In genomic region chr2:94246851-94247471, GRCm38 (mm10) we compare ENCODE assay signal across 8 mouse cellular contexts.
DNase-seq lines count a peak whose midpoint lies in the region; ATAC-seq and TF ChIP-seq lines count a peak whose summit lies in the region.

No protein-coding gene starts in this region.

- no peaks in the 10 kb centered on the region for H3K36me3 ChIP-seq in limb, embryonic 12.5 days
- H3K36me3 ChIP-seq in limb, embryonic 10.5 days = no peaks in the 10 kb centered on the region
- no peaks in the 10 kb centered on the region for H3K36me3 ChIP-seq in hindbrain, embryonic 11.5 days (ENCODE audit: control insufficient read depth, insufficient read depth, low read length)
- no peaks in the 10 kb centered on the region for H3K36me3 ChIP-seq in stomach, postnatal 0 days (ENCODE audit: control insufficient read depth, insufficient read depth, low read length)

- peak overlapping the region; percentile 28 for H3K4me2 ChIP-seq in limb, embryonic 12.5 days
- peak overlapping the region; percentile 74 for H3K4me2 ChIP-seq in hindbrain, embryonic 11.5 days (replicated peaks; ENCODE audit: low read depth, low read length)
- H3K4me2 ChIP-seq in stomach, postnatal 0 days (replicated peaks; ENCODE audit: low read depth) = no peak overlapping the region

- H3K4me1 ChIP-seq in limb, embryonic 12.5 days (replicated peaks) = peaks cover 7% of the 10 kb centered on the region
- H3K4me1 ChIP-seq in limb, embryonic 10.5 days = peaks cover 16% of the 10 kb centered on the region
- H3K4me1 ChIP-seq in hindbrain, embryonic 11.5 days (replicated peaks; ENCODE audit: control insufficient read depth, insufficient read depth, low read length) = peaks cover 5% of the 10 kb centered on the region
- no peaks in the 10 kb centered on the region for H3K4me1 ChIP-seq in stomach, postnatal 0 days (replicated peaks; ENCODE audit: control insufficient read depth, insufficient read depth)

- H3K27me3 ChIP-seq in limb, embryonic 12.5 days = peaks cover 86% of the 10 kb centered on the region
- peaks cover 89% of the 10 kb centered on the region for H3K27me3 ChIP-seq in limb, embryonic 10.5 days (ENCODE audit: low read depth, poor library complexity, severe bottlenecking)
- H3K27me3 ChIP-seq in hindbrain, embryonic 11.5 days (ENCODE audit: control insufficient read depth, insufficient read depth, low read length) = peaks cover 49% of the 10 kb centered on the region
- H3K27me3 ChIP-seq in stomach, postnatal 0 days (ENCODE audit: control insufficient read depth, insufficient read depth, low read length) = peaks cover 9% of the 10 kb centered on the region; the same call in 1 of the 2 replicates

- no peak overlapping the region for H3K27ac ChIP-seq in limb, embryonic 12.5 days
- H3K27ac ChIP-seq in limb, embryonic 10.5 days = no peak overlapping the region
- peak overlapping the region; percentile 77 for H3K27ac ChIP-seq in hindbrain, embryonic 11.5 days (ENCODE audit: low read depth, low read length)
- H3K27ac ChIP-seq in stomach, postnatal 0 days (replicated peaks) = no peak overlapping the region
- no peak overlapping the region for H3K27ac ChIP-seq in gastrocnemius, adult 2 months

- WGBS in limb, embryonic 12.5 days = 1% methylated on average over 30 of the region's 30 CpGs
- WGBS in limb, embryonic 10.5 days = 2% methylated on average over 30 of the region's 30 CpGs
- under 1% methylated on average over 30 of the region's 30 CpGs for WGBS in hindbrain, embryonic 11.5 days
- under 1% methylated on average over 30 of the region's 30 CpGs for WGBS in stomach, postnatal 0 days

- no peak for TF ChIP-seq CTCF in stomach, postnatal 0 days (IDR thresholded peaks at IDR 0.05; ENCODE audit: low read depth)
- TF ChIP-seq CTCF in gastrocnemius, adult 2 months (IDR thresholded peaks at IDR 0.05) = no peak

- TF ChIP-seq EP300 in stomach, postnatal 0 days (optimal IDR thresholded peaks at IDR 0.05) = no peak

- no peaks in the 10 kb centered on the region for H3K9me3 ChIP-seq in limb, embryonic 12.5 days
- H3K9me3 ChIP-seq in limb, embryonic 10.5 days (replicated peaks) = no peaks in the 10 kb centered on the region
- H3K9me3 ChIP-seq in hindbrain, embryonic 11.5 days (ENCODE audit: control insufficient read depth, low read length) = no peaks in the 10 kb centered on the region
- H3K9me3 ChIP-seq in stomach, postnatal 0 days (ENCODE audit: control insufficient read depth, low read length) = no peaks in the 10 kb centered on the region

- no peak for ATAC-seq in limb, embryonic 12.5 days (ENCODE audit: insufficient number of reproducible peaks, insufficient read depth, low FRiP score, low TSS enrichment, low read depth)
- ATAC-seq in hindbrain, embryonic 11.5 days (ENCODE audit: low FRiP score) = peak; percentile 78
- ATAC-seq in stomach, postnatal 0 days (ENCODE audit: low FRiP score, low TSS enrichment) = peak; percentile 50

- H3K4me3 ChIP-seq in limb, embryonic 12.5 days (replicated peaks) = 0 out of 2 replicates have a peak overlapping the region, but pooled peaks have one; percentile 12
- H3K4me3 ChIP-seq in limb, embryonic 10.5 days = no peak overlapping the region; the same call in 1 of the 2 replicates
- H3K4me3 ChIP-seq in hindbrain, embryonic 11.5 days (ENCODE audit: low read depth, low read length) = peak overlapping the region; percentile 30
- H3K4me3 ChIP-seq in stomach, postnatal 0 days (ENCODE audit: low read depth, low read length) = no peak overlapping the region
- no peak overlapping the region for H3K4me3 ChIP-seq in gastrocnemius, adult 2 months

- DNase-seq in limb, embryonic 10.5 days (ENCODE audit: low spot score) = no peak
- DNase-seq in cerebellum, postnatal 10 days = peak; percentile 84 to 87
- DNase-seq in hindbrain, embryonic 11.5 days (ENCODE audit: low spot score) = peak; percentile 78
- peak; percentile 57 for DNase-seq in mesoderm, embryonic 11.5 days (ENCODE audit: low read depth, low spot score)
- peak; percentile 14 for DNase-seq in stomach, postnatal 0 days (ENCODE audit: low spot score)
- no peak for DNase-seq in gastrocnemius, adult 2 months
- DNase-seq in lung, adult 18-20 months = no peak

- intact Hi-C loops in gastrocnemius, adult 2 months (cut with DNase I) = no loop called here

- H3K9ac ChIP-seq in limb, embryonic 12.5 days (replicated peaks) = no peak overlapping the region
- H3K9ac ChIP-seq in hindbrain, embryonic 11.5 days (ENCODE audit: low read depth, low read length) = peak overlapping the region; percentile 50
- H3K9ac ChIP-seq in stomach, postnatal 0 days (ENCODE audit: low read length) = no peak overlapping the region

Comparison
In these comparisons a context has a peak if more than half of its experiments do, and no peak if none do; other contexts are left out.
1. H3K4me3 ChIP-seq: peak in limb, embryonic 12.5 days (single experiment) and hindbrain, embryonic 11.5 days (single experiment); none in limb, embryonic 10.5 days (single experiment), stomach, postnatal 0 days (single experiment) and gastrocnemius, adult 2 months (single experiment).
2. DNase-seq: peak in cerebellum, postnatal 10 days (2 of 2), hindbrain, embryonic 11.5 days (single experiment), mesoderm, embryonic 11.5 days (single experiment) and stomach, postnatal 0 days (single experiment); none in limb, embryonic 10.5 days (single experiment), gastrocnemius, adult 2 months (single experiment) and lung, adult 18-20 months (0 of 2).